Mouse (Mus musculus) thymus, adult 2 months (tissue): ENCODE measurements around the gene Tnk2. TPM values are rescaled to one million over a fixed set of nuclear protein-coding genes. Genes with fewer than 3 reads are reported as not detected.

Experiments used
- DNase-seq: peaks from one replicate; pipeline ENCODE4 v3.0.0; 2021
- H3K27ac ChIP-seq: fragments of 200-500 bp; 2 replicates; pipeline ENCODE4 v1.5.1; 2012; ENCODE audit warnings: low read length, control low read depth; ENCODE audit not compliant: control insufficient read depth, insufficient read depth
- H3K27me3 ChIP-seq: fragments of 200-500 bp; 2 replicates; pipeline ENCODE4 v1.6.1; 2012; ENCODE audit warnings: mild to moderate bottlenecking, low read length, moderate library complexity, mixed read lengths; ENCODE audit not compliant: control insufficient read depth, insufficient read depth
- H3K36me3 ChIP-seq: fragments of 200-500 bp; 2 replicates; pipeline ENCODE4 v1.6.1; 2012; ENCODE audit warnings: mild to moderate bottlenecking, low read length, moderate library complexity; ENCODE audit not compliant: control insufficient read depth, insufficient read depth
- H3K4me1 ChIP-seq: fragments of 200-500 bp; replicated peaks from 2 replicates; pipeline ENCODE4 v1.6.1; 2012; ENCODE audit warnings: low read length; ENCODE audit not compliant: control insufficient read depth, insufficient read depth
- H3K4me3 ChIP-seq: fragments of 200-500 bp; 2 replicates; pipeline ENCODE4 v1.5.1; 2012; ENCODE audit warnings: mild to moderate bottlenecking, low read length, control low read depth, moderate library complexity; ENCODE audit not compliant: control insufficient read depth, insufficient read depth
- CTCF ChIP-seq: fragments of 200-500 bp; IDR thresholded peaks from 2 replicates; pipeline ENCODE4 v1.5.1; 2012; ENCODE audit warnings: mild to moderate bottlenecking, control low read depth, low read length, moderate library complexity, borderline replicate concordance; ENCODE audit not compliant: control insufficient read depth, poor library complexity, insufficient read depth; ENCODE audit errors: extremely low read depth
- POLR2A ChIP-seq: fragments of 200-500 bp; IDR thresholded peaks from 2 replicates; pipeline ENCODE4 v1.6.1; 2012; ENCODE audit warnings: mild to moderate bottlenecking, low read length, control low read depth, moderate library complexity; ENCODE audit not compliant: control insufficient read depth, poor library complexity, insufficient read depth; ENCODE audit errors: extremely low read depth
- WGBS: fragments of 180-500 bp; shearing (Covaris S2); methylation state at CpG from one replicate; pipeline ENCODE4 v1.1.7; 2018; 5-methylcytosine and 5-hydroxymethylcytosine counted together
- polyA plus RNA-seq: library from polyadenylated mRNA; depleted of rRNA; stranded (reverse); fragments of >200 nt; gene quantifications from 2 replicates; pipeline ENCODE4 v1.2.3, GENCODE M21; 2012; rRNA removed

Gene Tnk2
- polyA plus RNA-seq: 479 and 508 TPM in 2 replicates

GRCm38 (mm10) chr16:32643661-32644061 lies at the start of gene Tnk2:
TSS of gene Tnk2 (plus strand) at chr16:32643874.
- DNase-seq: peak; percentile 91
- Histone ChIP-seq H3K27ac (peak within 1 kb of the TSS; percentile 12), H3K4me1 (peaks cover 29% of the 10 kb centered on the region), H3K36me3 (no peaks in the 10 kb centered on the region), H3K4me3 (peak within 1 kb of the TSS; percentile 88), H3K27me3 (no peaks in the 10 kb centered on the region)
- WGBS: 1% methylated on average over 37 of the region's 40 CpGs
- TF ChIP-seq POLR2A (peak; percentile 88), CTCF (peak; percentile 27; the same call in 1 of the 2 replicates)

GRCm38 (mm10) chr16:32593916-32594315 lies 49.8 kb upstream of the Tnk2 start:
- peaks cover 21% of the 10 kb centered on the region for H3K4me1 ChIP-seq
- H3K27ac ChIP-seq: peak overlapping the region; percentile 70
- DNase-seq: peak; percentile 31
- no peak overlapping the region for H3K4me3 ChIP-seq
- TF ChIP-seq POLR2A: no peak
- TF ChIP-seq CTCF: no peak
- 14% methylated on average over 5 of the region's 5 CpGs for WGBS
- no peaks in the 10 kb centered on the region for H3K36me3 ChIP-seq
- no peaks in the 10 kb centered on the region for H3K27me3 ChIP-seq

- Histone ChIP-seq H3K4me3 (no peak overlapping the region), H3K36me3 (no peaks in the 10 kb centered on the region), H3K27me3 (no peaks in the 10 kb centered on the region), H3K4me1 (peaks cover 21% of the 10 kb centered on the region), H3K27ac (no peak overlapping the region)
- TF ChIP-seq POLR2A (no peak), CTCF (no peak)
- 26% methylated on average over 5 of the region's 5 CpGs for WGBS
- DNase-seq: peak; percentile 24
These were observed 49.0 kb upstream of the Tnk2 start for GRCm38 (mm10) chr16:32594701-32595100.

- Histone ChIP-seq H3K36me3 (no peaks in the 10 kb centered on the region), H3K4me3 (no peak overlapping the region), H3K4me1 (peaks cover 21% of the 10 kb centered on the region), H3K27me3 (no peaks in the 10 kb centered on the region), H3K27ac (no peak overlapping the region)
- 71% methylated on average over 10 of the region's 10 CpGs for WGBS
- no peak for TF ChIP-seq POLR2A
- TF ChIP-seq CTCF: no peak
- DNase-seq: no peak
These were observed 48.4 kb upstream of the Tnk2 start for GRCm38 (mm10) chr16:32595142-32595855.

- no peak overlapping the region for H3K27ac ChIP-seq
These were observed 45.7 kb upstream of the Tnk2 start for GRCm38 (mm10) chr16:32597909-32598381.

GRCm38 (mm10) chr16:32599151-32599550 lies 44.5 kb upstream of the Tnk2 start:
- H3K27me3 ChIP-seq: no peaks in the 10 kb centered on the region
- DNase-seq: no peak
- WGBS: 100% methylated on average over 1 of the region's 1 CpGs
- peaks cover 12% of the 10 kb centered on the region for H3K4me1 ChIP-seq
- no peak overlapping the region for H3K4me3 ChIP-seq
- H3K36me3 ChIP-seq: no peaks in the 10 kb centered on the region
- no peak overlapping the region for H3K27ac ChIP-seq
- TF ChIP-seq POLR2A (no peak), CTCF (no peak)

More at GRCm38 (mm10) chr16:32597909-32598381, 45.7 kb upstream of the Tnk2 start:
- Histone ChIP-seq H3K4me1 (peaks cover 21% of the 10 kb centered on the region), H3K4me3 (no peak overlapping the region), H3K27me3 (no peaks in the 10 kb centered on the region), H3K36me3 (no peaks in the 10 kb centered on the region)
- DNase-seq: no peak
- 55% methylated on average over 4 of the region's 4 CpGs for WGBS
- no peak for TF ChIP-seq POLR2A
- TF ChIP-seq CTCF: no peak
